Mouse (Mus musculus): Measurements from ENCODE around the gene Rsph6a. TPM values are rescaled to one million over a fixed set of nuclear protein-coding genes. Genes with fewer than 3 reads are reported as not detected.

The Rsph6a gene
- not detected for polyA plus RNA-seq (2014; fragmentation: Illumina TruSeq; extraction: RNeasy Lipid Tissue Mini Kit (QIAGEN cat#74804); ENCODE audit: low read depth, low replicate concordance)

DNA sequence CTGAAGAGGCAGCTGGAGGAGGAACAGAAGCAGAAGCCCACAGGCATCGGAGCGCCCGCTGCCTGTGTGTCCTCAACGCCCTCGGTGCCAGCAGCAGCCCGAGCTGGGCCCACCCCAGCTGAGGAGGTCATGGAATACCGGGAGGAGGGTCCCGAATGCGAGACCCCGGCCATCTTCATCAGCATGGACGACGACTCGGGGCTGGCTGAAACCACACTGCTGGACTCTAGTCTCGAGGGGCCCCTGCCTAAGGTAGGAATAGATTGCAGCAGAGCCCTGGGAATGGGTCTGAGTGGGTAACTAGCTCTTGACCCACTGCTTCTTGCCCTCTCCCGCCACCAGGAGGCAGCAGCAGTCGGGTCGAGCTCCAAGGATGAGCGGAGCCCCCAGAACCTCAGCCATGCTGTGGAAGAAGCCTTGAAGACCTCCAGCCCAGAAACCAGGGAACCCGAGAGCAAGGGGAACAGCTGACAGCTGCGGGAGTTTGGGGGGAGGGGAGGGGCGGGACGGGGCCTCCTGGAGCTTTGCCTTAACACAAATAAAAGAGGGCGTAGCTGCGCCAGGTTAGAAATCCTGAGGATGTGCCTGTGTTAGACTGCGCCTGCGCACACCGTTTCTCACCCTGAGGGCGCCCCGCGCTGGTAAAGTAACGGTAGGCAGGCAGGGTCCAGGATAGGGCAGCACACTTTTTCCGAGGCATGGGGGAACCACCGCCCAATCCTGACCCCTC is at the start of gene Rsph6a:
Gene Rsph6a (plus strand): TSS at position 644 of the 730 bp plus-strand sequence.

GRCm38 (mm10) chr7:19023357-19023814 is 31.1 kb upstream of the Rsph6a start, which contains the start of gene Foxa3:
Foxa3 (minus strand) TSS chr7:19023538.

DNA sequence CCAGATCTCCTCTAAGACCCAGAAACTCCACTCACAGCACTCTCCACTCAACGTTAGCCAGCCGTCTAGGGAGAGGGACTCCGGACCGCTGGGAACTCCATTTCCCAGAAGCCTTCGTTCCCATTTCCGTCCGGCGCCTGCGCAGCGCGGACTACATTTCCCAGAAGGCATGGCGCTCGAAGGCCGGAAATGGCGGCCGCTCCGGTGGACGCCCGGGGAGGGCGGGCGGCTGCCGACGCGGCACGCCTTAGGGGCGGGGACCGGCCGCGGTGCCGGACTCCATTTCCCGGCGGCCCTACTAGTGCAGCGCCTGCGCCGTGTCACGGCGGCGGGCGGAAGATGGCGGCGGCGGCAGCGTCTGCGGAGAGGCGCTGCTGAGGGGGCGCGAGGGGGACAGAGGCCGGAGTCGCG is 30.4 kb upstream of the Rsph6a start, which contains the start of gene Sympk:
Gene Sympk (plus strand): TSS at position 282 of the 411 bp plus-strand sequence.

DNA sequence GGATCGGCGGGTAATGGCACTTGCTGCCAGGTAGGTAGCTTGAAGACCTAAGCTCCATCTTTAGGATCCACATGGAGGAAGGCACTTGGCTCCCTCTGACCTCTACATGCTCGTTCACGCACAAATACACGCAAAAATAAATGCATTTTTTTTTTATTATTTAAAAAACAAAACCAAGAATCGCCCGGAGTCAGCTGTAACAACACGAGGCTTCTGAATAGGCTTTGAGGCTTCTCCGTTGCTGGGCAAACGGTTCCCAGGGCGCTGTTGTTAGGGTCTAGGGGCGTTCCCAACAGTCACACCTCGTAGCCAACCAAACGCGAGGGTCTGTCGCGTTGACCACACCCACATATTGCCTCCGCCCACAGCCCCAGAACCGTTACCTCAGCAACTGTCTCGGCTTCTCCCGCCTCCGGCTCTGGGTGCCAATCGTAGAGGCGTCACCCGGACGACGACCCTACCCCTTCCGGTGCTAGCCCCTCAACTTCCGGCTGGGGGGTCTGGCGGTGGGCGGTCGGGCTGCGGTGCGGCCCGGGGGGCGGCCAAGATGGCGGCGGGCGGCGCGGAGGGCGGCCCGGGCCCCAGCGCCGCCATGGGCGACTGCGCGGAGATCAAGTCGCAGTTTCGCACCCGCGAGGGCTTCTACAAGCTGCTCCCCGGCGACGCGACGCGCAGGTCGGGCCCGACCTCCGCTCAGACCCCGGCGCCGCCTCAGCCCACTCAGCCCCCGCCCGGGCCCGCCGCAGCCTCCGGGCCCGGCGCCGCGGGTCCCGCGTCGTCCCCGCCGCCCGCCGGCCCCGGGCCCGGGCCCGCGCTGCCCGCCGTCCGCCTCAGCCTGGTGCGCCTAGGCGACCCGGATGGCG is 21.5 kb downstream of the Rsph6a start, which contains the start of gene Dmwd:
Gene Dmwd (plus strand): TSS at position 505 of the 863 bp plus-strand sequence.

GRCm38 (mm10) chr7:19083701-19084100 is 29.2 kb downstream of the Rsph6a start, which contains the start of gene Dmpk:
Dmpk (plus strand) TSS chr7:19083849.

DNA sequence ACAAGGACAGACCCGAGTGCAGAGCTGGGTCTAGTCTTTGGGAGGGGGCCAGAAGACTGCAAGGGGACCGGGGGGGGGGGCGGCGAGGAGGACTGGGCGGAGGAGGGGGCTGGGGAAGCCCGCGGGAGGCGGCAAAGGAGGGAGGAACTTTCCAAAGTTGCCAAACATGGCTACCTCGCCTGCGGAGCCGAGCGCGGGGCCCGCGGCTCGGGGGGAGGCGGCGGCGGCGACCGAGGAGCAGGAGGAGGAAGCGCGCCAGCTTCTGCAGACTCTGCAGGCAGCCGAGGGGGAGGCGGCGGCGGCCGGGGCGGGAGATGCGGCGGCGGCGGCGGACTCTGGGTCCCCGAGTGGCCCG is 40.0 kb downstream of the Rsph6a start, which contains the start of gene Six5:
Gene Six5 (plus strand): TSS at position 124 of the 355 bp plus-strand sequence.

GRCm38 (mm10) chr7:19118028-19118771 is 63.7 kb downstream of the Rsph6a start, which contains the start of gene Gm4969:
Gm4969 (minus strand) TSS chr7:19118368.

GRCm38 (mm10) chr7:19119631-19120429 is 65.3 kb downstream of the Rsph6a start, which contains the start of gene Fbxo46:
Fbxo46 (plus strand) TSS chr7:19119859.

Other genes with a start within 250 kb of the Rsph6a start
- not detected for gene Psg17, start 233.1 kb upstream of the Rsph6a start, polyA plus RNA-seq (2014; fragmentation: Illumina TruSeq; extraction: RNeasy Lipid Tissue Mini Kit (QIAGEN cat#74804); ENCODE audit: low read depth, low replicate concordance)
- 8.3 TPM for gene Mill2, start 214.7 kb upstream of the Rsph6a start, polyA plus RNA-seq (2014; fragmentation: Illumina TruSeq; extraction: RNeasy Lipid Tissue Mini Kit (QIAGEN cat#74804); ENCODE audit: low read depth, low replicate concordance)
- gene Pglyrp1, start 183.4 kb upstream of the Rsph6a start, polyA plus RNA-seq (2014; fragmentation: Illumina TruSeq; extraction: RNeasy Lipid Tissue Mini Kit (QIAGEN cat#74804); ENCODE audit: low read depth, low replicate concordance): not detected
- gene Ccdc61, start 144.3 kb upstream of the Rsph6a start, polyA plus RNA-seq (2014; fragmentation: Illumina TruSeq; extraction: RNeasy Lipid Tissue Mini Kit (QIAGEN cat#74804); ENCODE audit: low read depth, low replicate concordance): not detected
- gene Nova2, start 128.8 kb upstream of the Rsph6a start, polyA plus RNA-seq (2014; fragmentation: Illumina TruSeq; extraction: RNeasy Lipid Tissue Mini Kit (QIAGEN cat#74804); ENCODE audit: low read depth, low replicate concordance): 0.93 TPM
- gene Nanos2, start 67.3 kb upstream of the Rsph6a start, polyA plus RNA-seq (2014; fragmentation: Illumina TruSeq; extraction: RNeasy Lipid Tissue Mini Kit (QIAGEN cat#74804); ENCODE audit: low read depth, low replicate concordance): not detected
- gene Mypop, start 63.4 kb upstream of the Rsph6a start, polyA plus RNA-seq (2014; fragmentation: Illumina TruSeq; extraction: RNeasy Lipid Tissue Mini Kit (QIAGEN cat#74804); ENCODE audit: low read depth, low replicate concordance): not detected
- gene Irf2bp1, start 50.6 kb upstream of the Rsph6a start, polyA plus RNA-seq (2014; fragmentation: Illumina TruSeq; extraction: RNeasy Lipid Tissue Mini Kit (QIAGEN cat#74804); ENCODE audit: low read depth, low replicate concordance): 2.5 TPM
- gene Foxa3, start 31.2 kb upstream of the Rsph6a start, polyA plus RNA-seq (2014; fragmentation: Illumina TruSeq; extraction: RNeasy Lipid Tissue Mini Kit (QIAGEN cat#74804); ENCODE audit: low read depth, low replicate concordance): not detected
- 7.6 TPM for gene Sympk, start 30.3 kb upstream of the Rsph6a start, polyA plus RNA-seq (2014; fragmentation: Illumina TruSeq; extraction: RNeasy Lipid Tissue Mini Kit (QIAGEN cat#74804); ENCODE audit: low read depth, low replicate concordance)
- 1.3 TPM for gene Dmwd, start 21.5 kb downstream of the Rsph6a start, polyA plus RNA-seq (2014; fragmentation: Illumina TruSeq; extraction: RNeasy Lipid Tissue Mini Kit (QIAGEN cat#74804); ENCODE audit: low read depth, low replicate concordance)
- 11.7 TPM for gene Dmpk, start 29.2 kb downstream of the Rsph6a start, polyA plus RNA-seq (2014; fragmentation: Illumina TruSeq; extraction: RNeasy Lipid Tissue Mini Kit (QIAGEN cat#74804); ENCODE audit: low read depth, low replicate concordance)
- gene Six5, start 39.9 kb downstream of the Rsph6a start, polyA plus RNA-seq (2014; fragmentation: Illumina TruSeq; extraction: RNeasy Lipid Tissue Mini Kit (QIAGEN cat#74804); ENCODE audit: low read depth, low replicate concordance): 1.5 TPM
- gene Gm4969, start 63.7 kb downstream of the Rsph6a start, polyA plus RNA-seq (2014; fragmentation: Illumina TruSeq; extraction: RNeasy Lipid Tissue Mini Kit (QIAGEN cat#74804); ENCODE audit: low read depth, low replicate concordance): not detected
- 0.82 TPM for gene Fbxo46, start 65.2 kb downstream of the Rsph6a start, polyA plus RNA-seq (2014; fragmentation: Illumina TruSeq; extraction: RNeasy Lipid Tissue Mini Kit (QIAGEN cat#74804); ENCODE audit: low read depth, low replicate concordance)
- 10.5 TPM for gene Qpctl, start 94.6 kb downstream of the Rsph6a start, polyA plus RNA-seq (2014; fragmentation: Illumina TruSeq; extraction: RNeasy Lipid Tissue Mini Kit (QIAGEN cat#74804); ENCODE audit: low read depth, low replicate concordance)
- 2.0 TPM for gene Snrpd2, start 95.0 kb downstream of the Rsph6a start, polyA plus RNA-seq (2014; fragmentation: Illumina TruSeq; extraction: RNeasy Lipid Tissue Mini Kit (QIAGEN cat#74804); ENCODE audit: low read depth, low replicate concordance)
- gene Gipr, start 111.4 kb downstream of the Rsph6a start, polyA plus RNA-seq (2014; fragmentation: Illumina TruSeq; extraction: RNeasy Lipid Tissue Mini Kit (QIAGEN cat#74804); ENCODE audit: low read depth, low replicate concordance): not detected
- not detected for gene Eml2, start 121.7 kb downstream of the Rsph6a start, polyA plus RNA-seq (2014; fragmentation: Illumina TruSeq; extraction: RNeasy Lipid Tissue Mini Kit (QIAGEN cat#74804); ENCODE audit: low read depth, low replicate concordance)
- gene Gpr4, start 157.8 kb downstream of the Rsph6a start, polyA plus RNA-seq (2014; fragmentation: Illumina TruSeq; extraction: RNeasy Lipid Tissue Mini Kit (QIAGEN cat#74804); ENCODE audit: low read depth, low replicate concordance): 5.4 TPM
- gene Opa3, start 173.6 kb downstream of the Rsph6a start, polyA plus RNA-seq (2014; fragmentation: Illumina TruSeq; extraction: RNeasy Lipid Tissue Mini Kit (QIAGEN cat#74804); ENCODE audit: low read depth, low replicate concordance): 13.0 TPM
- gene Vasp, start 217.1 kb downstream of the Rsph6a start, polyA plus RNA-seq (2014; fragmentation: Illumina TruSeq; extraction: RNeasy Lipid Tissue Mini Kit (QIAGEN cat#74804); ENCODE audit: low read depth, low replicate concordance): 17.5 TPM
- not detected for gene Ppm1n, start 225.4 kb downstream of the Rsph6a start, polyA plus RNA-seq (2014; fragmentation: Illumina TruSeq; extraction: RNeasy Lipid Tissue Mini Kit (QIAGEN cat#74804); ENCODE audit: low read depth, low replicate concordance)
- 1.9 TPM for gene Rtn2, start 227.9 kb downstream of the Rsph6a start, polyA plus RNA-seq (2014; fragmentation: Illumina TruSeq; extraction: RNeasy Lipid Tissue Mini Kit (QIAGEN cat#74804); ENCODE audit: low read depth, low replicate concordance)